Mouse (Mus musculus): ENCODE measurements around the gene Khdrbs1. TPM values are rescaled to one million over a fixed set of nuclear protein-coding genes. Genes with fewer than 3 reads are reported as not detected.

Gene Khdrbs1
- polyA plus RNA-seq, 1 experiment from 2014 or later = 96.5 TPM

Small RNA genes lying within 50 kb of the gene (microRNA-seq; reads per million reads assigned to microRNA genes)
- gene Gm28017 (not detected), gene Mir7016 (0.34 reads per million)

Other genes starting within 250 kb of the Khdrbs1 start
- 595 and 619 TPM in 2 replicates for gene Marcksl1, start 228.7 kb downstream of the Khdrbs1 start, polyA plus RNA-seq (2014; fragmentation: Nextera tagmentation; extraction: Ambion mirVana)
- gene Hdac1, start 199.6 kb downstream of the Khdrbs1 start, polyA plus RNA-seq (2014; fragmentation: Nextera tagmentation; extraction: Ambion mirVana) = 212 and 230 TPM in 2 replicates
- gene Lck, start 168.7 kb downstream of the Khdrbs1 start, polyA plus RNA-seq (2014; fragmentation: Nextera tagmentation; extraction: Ambion mirVana) = 7.9 and 8.1 TPM in 2 replicates
- gene Fam167b, start 163.8 kb downstream of the Khdrbs1 start, polyA plus RNA-seq (2014; fragmentation: Nextera tagmentation; extraction: Ambion mirVana) = 1.5 and 1.8 TPM in 2 replicates
- 349 and 356 TPM in 2 replicates for gene Eif3i, start 141.7 kb downstream of the Khdrbs1 start, polyA plus RNA-seq (2014; fragmentation: Nextera tagmentation; extraction: Ambion mirVana)
- gene Tmem234, start 141.6 kb downstream of the Khdrbs1 start, polyA plus RNA-seq (2014; fragmentation: Nextera tagmentation; extraction: Ambion mirVana) = 197 and 212 TPM in 2 replicates
- 2.6 and 3.7 TPM in 2 replicates for gene Dcdc2b, start 128.0 kb downstream of the Khdrbs1 start, polyA plus RNA-seq (2014; fragmentation: Nextera tagmentation; extraction: Ambion mirVana)
- gene Iqcc, start 123.2 kb downstream of the Khdrbs1 start, polyA plus RNA-seq (2014; fragmentation: Nextera tagmentation; extraction: Ambion mirVana) = 26.2 and 26.4 TPM in 2 replicates
- 43.1 and 45.5 TPM in 2 replicates for gene Ccdc28b, start 118.4 kb downstream of the Khdrbs1 start, polyA plus RNA-seq (2014; fragmentation: Nextera tagmentation; extraction: Ambion mirVana)
- gene Txlna, start 101.2 kb downstream of the Khdrbs1 start, polyA plus RNA-seq (2014; fragmentation: Nextera tagmentation; extraction: Ambion mirVana) = 81.7 and 92.8 TPM in 2 replicates
- 13.3 and 13.4 TPM in 2 replicates for gene Kpna6, start 69.5 kb downstream of the Khdrbs1 start, polyA plus RNA-seq (2014; fragmentation: Nextera tagmentation; extraction: Ambion mirVana)
- gene Tmem39b, start 45.5 kb downstream of the Khdrbs1 start, polyA plus RNA-seq (2014; fragmentation: Nextera tagmentation; extraction: Ambion mirVana) = 26.6 and 28.9 TPM in 2 replicates
- gene Ptp4a2, start 68.9 kb upstream of the Khdrbs1 start, polyA plus RNA-seq (2014; fragmentation: Nextera tagmentation; extraction: Ambion mirVana) = 276 and 279 TPM in 2 replicates
- 0.15 TPM in 1 of 2 replicates, not detected in the other for gene Spocd1, start 186.9 kb upstream of the Khdrbs1 start, polyA plus RNA-seq (2014; fragmentation: Nextera tagmentation; extraction: Ambion mirVana)
- 2.7 and 2.9 TPM in 2 replicates for gene Adgrb2, start 242.6 kb upstream of the Khdrbs1 start, polyA plus RNA-seq (2014; fragmentation: Nextera tagmentation; extraction: Ambion mirVana)